Mouse (Mus musculus) spleen, postnatal 4 days (tissue): ENCODE measurements around the gene Mrvi1.

Experiments
- DNase-seq, 2 experiments: peaks; one replicate each; pipeline ENCODE4 v3.0.0; 2022; ENCODE audit warnings: low spot score in 2 of 2

Mrvi1 gene

GRCm38 (mm10) chr7:110881746-110882333 is 100.4 kb downstream of the Mrvi1 start:
- DNase-seq = no peak

DNA sequence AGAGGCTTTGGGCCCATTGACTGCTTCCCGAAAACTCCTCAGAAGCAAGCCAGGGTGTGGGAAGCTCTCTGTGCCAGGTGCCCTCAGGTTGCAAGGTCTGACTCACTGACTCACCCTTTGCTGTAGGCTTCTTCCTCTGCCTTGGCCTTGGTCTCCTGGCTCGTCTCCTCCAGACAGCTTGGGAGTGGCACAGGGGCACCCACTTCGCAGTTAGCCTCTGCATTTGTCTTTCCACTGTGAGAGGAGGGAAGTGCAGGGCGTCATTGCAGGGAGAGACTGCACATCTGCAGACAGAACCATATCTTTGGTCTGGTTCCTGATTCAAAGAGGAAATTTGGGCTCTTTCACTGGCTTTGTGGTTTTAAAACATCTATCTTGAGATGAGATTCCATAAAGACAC is 104.2 kb downstream of the Mrvi1 start:
- DNase-seq = no peak

GRCm38 (mm10) chr7:110876965-110877364 is 105.3 kb downstream of the Mrvi1 start:
- no peak for DNase-seq

GRCm38 (mm10) chr7:110868807-110869206 is 113.5 kb downstream of the Mrvi1 start:
- no peak for DNase-seq

DNA sequence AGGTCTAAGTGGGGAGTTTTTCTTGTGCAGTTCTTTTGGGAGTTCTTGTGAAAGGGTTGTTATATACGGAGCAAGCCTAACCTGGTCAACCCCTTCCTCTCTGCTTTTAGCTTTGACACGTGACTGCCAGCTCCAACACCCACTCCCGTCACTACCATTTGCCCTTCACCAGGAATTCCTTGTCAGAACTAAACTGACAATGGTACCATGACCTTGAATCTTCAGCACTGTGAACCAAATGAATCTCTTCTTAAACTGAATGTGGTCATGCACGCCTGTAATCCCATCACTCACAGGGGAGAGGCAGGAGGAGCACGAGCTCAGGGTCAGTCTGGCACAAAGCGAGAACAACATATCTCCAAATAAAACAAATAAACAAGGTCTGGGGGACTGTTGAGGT is 115.1 kb downstream of the Mrvi1 start:
- DNase-seq = no peak

DNA sequence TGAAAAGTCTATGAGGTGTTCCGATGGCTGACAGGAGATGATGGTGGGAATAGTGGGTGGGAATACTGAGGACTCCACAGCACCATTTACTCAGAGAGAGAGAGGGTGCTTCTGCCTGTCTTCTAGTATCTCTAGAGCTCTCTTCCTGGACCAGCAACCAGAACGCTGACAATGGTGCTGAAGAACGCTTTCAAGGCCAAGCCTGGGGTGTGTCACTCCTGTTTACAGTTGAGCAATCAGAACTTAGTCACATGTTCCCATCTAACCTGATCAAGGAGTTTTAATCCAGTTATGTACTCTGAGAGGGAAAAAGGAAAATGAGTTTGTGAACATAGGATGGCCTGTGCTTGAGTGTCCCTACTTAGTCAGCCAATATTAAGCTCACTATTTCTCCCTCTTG is 116.2 kb downstream of the Mrvi1 start:
- no peak for DNase-seq

GRCm38 (mm10) chr7:110865570-110865969 is 116.7 kb downstream of the Mrvi1 start:
- DNase-seq = no peak

DNA sequence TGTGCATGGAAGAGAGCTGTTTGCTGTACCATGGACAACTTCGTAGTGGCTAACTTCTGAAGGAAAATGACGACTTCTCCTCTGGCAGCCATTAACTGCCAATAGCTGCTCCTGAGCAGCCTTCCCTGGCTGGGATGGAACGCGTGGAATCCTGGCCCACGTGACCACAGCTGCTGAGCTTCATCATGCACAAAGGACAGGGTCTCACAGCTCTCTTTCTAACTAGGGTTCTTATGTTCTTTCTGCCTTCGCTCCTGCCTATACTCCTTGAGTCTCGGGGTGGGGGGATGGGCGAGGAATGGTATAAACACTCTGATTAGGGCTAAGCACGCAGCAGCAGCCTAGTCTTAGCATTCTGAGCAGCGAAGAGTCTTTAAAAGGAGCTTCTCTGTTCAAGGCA is 117.2 kb downstream of the Mrvi1 start:
- DNase-seq = no peak

- no peak for DNase-seq
Observed at GRCm38 (mm10) chr7:110862751-110863289, 119.4 kb downstream of the Mrvi1 start, which contains the start of gene Lyve1. Gene Lyve1 (minus strand): TSS chr7:110863239.

DNA sequence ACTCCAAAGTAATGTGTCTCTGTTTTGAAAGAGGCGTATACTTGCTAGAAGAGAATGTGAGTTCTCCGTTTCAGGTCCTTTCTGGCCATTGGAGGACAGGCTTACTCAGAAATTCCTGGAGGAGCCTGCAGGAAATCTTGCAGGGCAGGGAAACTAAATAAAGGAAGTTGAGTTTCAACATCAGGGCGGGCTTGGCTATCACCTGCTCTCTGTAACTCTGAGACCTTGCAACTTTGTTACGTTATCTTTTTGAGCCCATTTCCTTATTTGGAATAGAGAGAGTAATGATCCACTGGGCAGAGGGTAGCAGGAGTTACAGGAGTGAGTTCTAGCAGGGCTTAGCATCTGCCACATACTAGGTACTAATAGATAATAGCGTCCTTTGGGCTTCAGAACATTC is 122.1 kb downstream of the Mrvi1 start:
- no peak for DNase-seq

DNA sequence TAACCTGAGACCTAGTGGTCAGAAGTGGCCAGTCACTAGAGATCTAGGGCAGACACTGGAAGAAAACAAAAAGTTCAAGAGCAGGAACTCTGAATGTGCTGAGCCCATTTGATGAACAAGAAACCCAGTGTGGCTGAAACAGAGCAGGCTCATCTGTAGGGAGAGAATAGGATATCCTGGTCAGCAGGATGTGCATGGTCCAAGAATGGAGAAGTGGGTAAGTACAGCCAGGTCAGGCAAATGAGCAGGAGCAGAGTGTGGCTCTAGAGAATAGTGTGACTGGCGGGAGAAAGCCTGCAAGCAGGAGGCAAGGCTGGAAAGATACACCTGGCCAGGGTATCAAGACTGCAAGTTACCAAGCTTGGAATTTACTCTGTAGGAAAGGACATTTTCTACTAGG is 126.7 kb downstream of the Mrvi1 start:
- DNase-seq = no peak

DNA sequence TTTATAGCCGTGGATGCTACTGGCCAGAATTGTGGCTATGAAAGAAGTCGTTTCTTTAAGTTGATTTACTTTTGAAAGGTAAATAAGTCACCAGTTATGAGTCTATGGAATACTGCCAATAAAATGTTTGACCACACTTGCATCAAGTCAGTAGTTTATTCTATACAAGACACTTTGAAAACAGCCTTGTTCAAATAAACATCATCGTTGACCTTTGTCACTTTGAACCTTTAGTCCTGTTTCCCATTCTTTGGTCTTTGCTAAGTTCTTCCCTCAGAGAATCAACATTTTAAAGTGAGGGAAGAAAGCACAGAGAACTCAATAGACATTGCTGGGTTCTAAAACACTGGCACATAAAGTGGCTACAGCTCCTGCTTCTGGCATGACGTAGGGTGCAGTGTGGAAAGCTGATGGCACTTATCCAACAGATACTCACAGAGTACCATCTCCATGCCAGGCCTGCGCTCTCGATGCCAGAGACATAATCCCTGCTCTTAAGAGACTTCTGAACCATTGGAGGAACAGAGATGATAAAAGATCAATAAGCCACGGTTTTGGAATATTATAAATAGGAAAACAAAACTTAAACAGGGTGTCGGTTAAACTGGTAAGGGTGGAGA is 127.2 kb downstream of the Mrvi1 start:
- DNase-seq = no peak

DNA sequence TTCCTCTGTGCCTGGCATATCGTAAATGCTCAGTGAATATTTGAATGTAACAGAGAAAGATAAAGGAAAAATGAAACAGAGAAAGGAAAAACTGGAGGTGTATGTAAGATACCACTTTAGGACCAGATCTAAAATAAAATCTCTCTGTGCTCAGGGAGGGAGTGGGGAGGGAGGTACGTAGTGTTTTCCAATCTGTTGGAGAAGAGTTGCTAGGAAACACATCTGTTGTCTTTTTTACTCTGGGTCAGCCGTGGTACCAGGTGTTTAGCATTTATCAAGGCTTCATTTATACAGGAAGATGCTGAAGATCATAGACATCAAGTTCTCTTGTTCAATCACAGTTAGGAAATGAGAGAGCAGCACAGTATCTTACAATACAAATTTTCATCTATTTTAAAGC is 127.7 kb downstream of the Mrvi1 start:
- no peak for DNase-seq

- no peak for DNase-seq
Observed at GRCm38 (mm10) chr7:110853611-110854010, 128.7 kb downstream of the Mrvi1 start.

DNA sequence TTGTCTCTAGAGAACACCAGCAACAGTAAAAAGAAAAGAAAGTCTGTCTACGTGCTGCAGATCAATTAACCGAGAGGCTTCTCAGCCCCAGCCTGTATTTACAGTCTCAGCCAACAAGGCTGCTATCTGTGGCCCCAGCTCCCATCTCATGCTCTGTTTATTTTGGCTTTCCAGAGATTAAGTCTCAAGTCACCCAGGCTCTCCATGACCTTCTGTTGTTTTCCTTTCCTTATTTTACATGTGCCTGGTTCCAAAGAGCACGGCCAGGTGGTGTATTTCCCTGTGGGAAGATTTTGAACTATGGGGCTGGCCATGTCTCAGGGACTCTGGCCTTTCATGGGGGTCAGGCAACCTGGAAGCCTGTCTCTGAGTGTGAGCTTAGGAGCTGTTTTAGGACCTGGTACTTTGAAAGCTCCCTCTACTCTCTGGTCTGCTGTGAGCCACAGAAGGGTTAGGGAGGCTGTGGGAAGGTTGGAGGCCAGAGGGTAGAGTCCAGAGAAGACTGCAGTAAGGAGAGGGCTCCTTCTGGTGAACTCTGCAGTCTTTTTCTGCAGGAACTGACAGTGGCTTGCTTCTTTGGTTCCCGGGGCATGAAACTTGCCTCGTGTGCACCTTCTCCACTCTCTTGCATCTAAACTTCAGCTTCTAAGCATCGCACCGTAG is 130.6 kb downstream of the Mrvi1 start:
- no peak for DNase-seq

- no peak for DNase-seq
Observed at GRCm38 (mm10) chr7:110848371-110848770, 133.9 kb downstream of the Mrvi1 start.

GRCm38 (mm10) chr7:110847321-110847720 is 134.9 kb downstream of the Mrvi1 start:
- no peak for DNase-seq

- peak; percentile 96 to 98 for DNase-seq
Observed at GRCm38 (mm10) chr7:110843916-110844874, 138.1 kb downstream of the Mrvi1 start, which contains the start of gene Rnf141. Gene Rnf141 (minus strand): TSS chr7:110844457.

DNA sequence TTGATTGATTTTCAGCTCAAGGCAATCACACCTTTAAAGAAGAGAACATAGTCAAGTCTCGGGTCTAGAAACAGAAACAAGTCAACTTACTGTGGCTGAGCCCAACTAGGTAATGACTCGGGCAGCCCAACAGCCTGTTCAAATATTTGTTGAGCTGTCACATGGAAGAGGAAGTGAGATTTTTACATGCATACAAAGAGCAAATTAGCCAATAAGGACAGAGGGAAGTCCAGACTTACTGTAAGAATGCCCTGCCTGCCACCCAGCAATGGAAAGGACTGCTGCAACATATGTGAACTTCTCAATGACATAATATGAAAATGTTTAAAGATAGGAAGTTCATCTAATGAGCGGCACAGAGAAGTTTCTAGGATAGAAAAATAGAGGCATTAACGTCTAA is 141.9 kb downstream of the Mrvi1 start:
- no peak for DNase-seq

DNA sequence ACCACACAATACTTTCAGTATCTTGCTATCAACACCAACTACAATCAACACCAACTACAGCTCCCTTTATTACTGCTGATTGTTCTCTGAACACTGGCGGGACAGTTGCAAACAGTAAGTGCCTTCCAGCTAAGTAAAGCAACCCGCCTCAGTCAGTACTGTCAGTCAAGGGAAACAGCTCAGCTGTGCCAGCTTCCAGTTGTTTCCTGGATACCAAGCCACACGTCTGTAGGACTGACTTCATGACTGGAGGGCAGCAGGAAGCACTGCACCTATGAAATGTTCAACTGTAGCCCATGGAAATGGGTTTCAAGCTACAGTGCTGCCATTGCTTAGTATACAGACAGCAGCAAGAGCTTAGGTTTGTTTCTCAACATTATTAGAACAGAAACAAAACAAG is 147.7 kb downstream of the Mrvi1 start:
- DNase-seq = no peak

DNA sequence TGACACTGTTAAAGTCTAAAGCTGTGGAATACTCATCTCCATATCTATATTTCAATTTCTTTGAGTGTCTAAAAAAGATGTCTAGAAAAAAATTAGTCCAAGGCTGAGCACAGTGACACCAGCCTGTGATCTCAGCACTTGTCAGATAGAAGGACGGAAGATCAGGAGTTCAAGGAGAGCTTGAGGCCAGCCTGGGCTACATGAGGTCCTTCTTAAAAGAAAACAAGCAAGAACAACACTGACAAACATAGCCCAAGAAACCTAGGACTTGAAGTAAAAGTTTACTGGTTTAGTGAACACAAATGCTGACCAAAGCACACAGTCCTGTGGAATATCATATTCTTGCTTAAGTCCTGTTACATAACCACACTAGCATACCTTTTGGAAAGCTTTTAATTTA is 148.2 kb downstream of the Mrvi1 start:
- no peak for DNase-seq

- DNase-seq = no peak
Observed at GRCm38 (mm10) chr7:110833024-110833423, 149.2 kb downstream of the Mrvi1 start.
